Mouse (Mus musculus): ENCODE data around the gene Ctdspl.

DNA sequence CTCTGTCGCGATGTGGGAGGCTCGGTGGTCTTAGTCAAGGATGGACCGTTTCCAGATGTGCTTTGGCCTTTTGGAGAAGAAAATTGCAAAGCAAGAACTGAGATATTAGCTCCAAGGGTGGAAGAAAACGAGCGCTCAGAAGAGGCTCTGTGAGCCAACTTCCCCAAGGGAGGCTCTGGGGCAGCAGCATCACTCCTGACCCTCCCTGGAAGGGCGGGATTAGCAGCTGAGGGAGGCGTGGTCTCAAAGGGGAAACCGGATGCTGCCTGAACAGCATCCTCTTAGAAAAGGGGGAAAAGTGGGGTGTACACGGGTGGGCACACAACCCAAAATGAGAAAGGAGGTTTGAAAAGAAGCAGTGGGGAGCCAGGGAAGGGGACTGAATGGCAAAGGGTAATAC, 23.8 kb downstream of the Ctdspl start:
- no peak for TF ChIP-seq CTCF (IDR thresholded peaks at IDR 0.05; ENCODE audit: borderline replicate concordance, insufficient read depth, low read length)
- no peak for TF ChIP-seq POLR2A (IDR thresholded peaks at IDR 0.05; ENCODE audit: low read depth, low read length)
